Comparison of ENCODE assay signal across 26 mouse cellular contexts in the genomic region with DNA sequence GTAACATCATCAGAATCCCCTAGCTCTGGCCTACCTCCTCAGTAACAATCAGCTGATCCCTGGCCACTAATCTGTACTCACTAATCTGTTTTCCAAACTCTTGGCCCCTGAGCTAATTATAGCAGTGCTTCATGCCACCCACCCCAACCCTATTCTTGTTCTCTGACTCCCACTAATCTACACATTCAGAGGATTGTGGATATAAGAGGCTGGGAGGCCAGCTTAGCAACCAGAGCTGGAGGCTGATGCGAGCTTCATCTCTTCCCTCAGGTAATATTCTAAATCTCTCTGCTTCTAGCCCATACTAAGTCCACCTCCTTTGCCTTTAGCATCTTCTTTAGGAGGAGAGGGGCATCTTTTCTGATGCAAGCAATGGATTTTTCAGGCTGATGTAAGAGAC. TPM values are rescaled to one million over a fixed set of nuclear protein-coding genes. Genes with fewer than 3 reads are reported as not detected.
"Had no signal": no experiment of that assay in that cellular context is flagged by ENCODE, and none has a peak within 500 bp of the region (broad histone marks: within the 10 kb centered on the region; RNA-seq: fewer than 3 reads in every experiment).

Gene Arr3 (plus strand): TSS at position 184 of the 400 bp plus-strand sequence.

- H3K9me3 ChIP-seq: liver, embryonic 13.5 days; liver, embryonic 15.5 days; lung, embryonic 15.5 days; midbrain, embryonic 13.5 days; midbrain, embryonic 15.5 days; neural tube, embryonic 12.5 days; stomach, embryonic 15.5 days had no signal

- H3K27ac ChIP-seq: liver, embryonic 13.5 days; liver, embryonic 15.5 days; lung, embryonic 15.5 days; macrophage; midbrain, embryonic 13.5 days; midbrain, embryonic 15.5 days; neural tube, embryonic 12.5 days; stomach, embryonic 15.5 days; stomach, postnatal 0 days had no signal

- H3K27me3 ChIP-seq: lung, embryonic 15.5 days; midbrain, embryonic 13.5 days; midbrain, embryonic 15.5 days; neural tube, embryonic 12.5 days had no signal

- H3K4me1 ChIP-seq: liver, embryonic 13.5 days; liver, embryonic 15.5 days; lung, embryonic 15.5 days; midbrain, embryonic 13.5 days; midbrain, embryonic 15.5 days; neural tube, embryonic 12.5 days; stomach, embryonic 15.5 days had no signal

- H3K4me2 ChIP-seq: liver, embryonic 13.5 days; liver, embryonic 15.5 days; lung, embryonic 15.5 days; midbrain, embryonic 11.5 days; midbrain, embryonic 13.5 days; midbrain, embryonic 15.5 days; neural tube, embryonic 12.5 days; stomach, embryonic 15.5 days had no signal

- H3K9ac ChIP-seq: liver, embryonic 13.5 days; liver, embryonic 15.5 days; liver, postnatal 0 days; lung, embryonic 15.5 days; midbrain, embryonic 13.5 days; midbrain, embryonic 15.5 days; neural tube, embryonic 12.5 days; stomach, embryonic 15.5 days had no signal

- H3K36me3 ChIP-seq: liver, embryonic 13.5 days; liver, embryonic 15.5 days; lung, embryonic 15.5 days; midbrain, embryonic 13.5 days; midbrain, embryonic 15.5 days; neural tube, embryonic 12.5 days; stomach, embryonic 15.5 days had no signal

- DNase-seq: liver, embryonic 13.5 days; liver, postnatal 0 days; lung, adult 2 months; lung, postnatal 14 days; lung, postnatal 36 days; right cerebral cortex, postnatal 14 days; thymus, adult 2 months; thymus, postnatal 14 days; thymus, postnatal 36 days had no signal

- ATAC-seq: liver, postnatal 0 days; lung, postnatal 0 days; midbrain, embryonic 13.5 days; midbrain, embryonic 15.5 days had no signal

- H3K4me3 ChIP-seq: liver, embryonic 13.5 days; liver, embryonic 15.5 days; lung, embryonic 15.5 days; midbrain, embryonic 13.5 days; midbrain, embryonic 15.5 days; neural tube, embryonic 12.5 days; stomach, embryonic 15.5 days had no signal

RNA-seq across cellular contexts. Expression of gene Arr3, which starts in this region (rescaled TPM):
- total RNA-seq: megakaryocyte, adult 5-6 weeks; midbrain, postnatal 0 days; monocyte, adult 5-6 weeks; neutrophil, adult 5-6 weeks had no signal
- polyA plus RNA-seq: liver, embryonic 13.5 days; liver, embryonic 15.5 days; liver, postnatal 0 days; lung, adult 2 months; lung, embryonic 15.5 days; lung, postnatal 0 days; macrophage; midbrain, embryonic 11.5 days; midbrain, embryonic 15.5 days; neural tube, embryonic 12.5 days; neural tube, embryonic 14.5 days; spleen, adult 2 months; stomach, embryonic 15.5 days; stomach, postnatal 0 days; testis, adult 2 months; thymus, adult 2 months had no signal
